Mouse (Mus musculus) lung, embryonic 16.5 days (tissue): Measurements from ENCODE around the gene Cybrd1. TPM values are rescaled to one million over a fixed set of nuclear protein-coding genes. Genes with fewer than 3 reads are reported as not detected.
A peak's percentile ranks its signal among the peaks of the same experiment; 100 is the strongest.

Source experiments
- ATAC-seq: fragments of 200-750 bp; cut with Nextera tagmentation; 2 replicates; pipeline ENCODE4 v1.8.0; 2017; ENCODE audit warnings: low read depth, mild to moderate bottlenecking, moderate library complexity
- H3K27ac ChIP-seq: fragments of 300-500 bp; sonication (generic); 2 replicates; pipeline ENCODE4 v1.5.1; 2014; ENCODE audit warnings: mild to moderate bottlenecking, control low read depth, low read length
- H3K27me3 ChIP-seq: fragments of 300-500 bp; sonication (generic); 2 replicates; pipeline ENCODE4 v1.6.1; 2014; ENCODE audit warnings: low read depth, low read length, mixed read lengths; ENCODE audit not compliant: control insufficient read depth, insufficient read depth
- H3K36me3 ChIP-seq: fragments of 300-500 bp; sonication (generic); 2 replicates; pipeline ENCODE4 v1.6.1; 2014; ENCODE audit warnings: low read length; ENCODE audit not compliant: control insufficient read depth, insufficient read depth
- H3K4me1 ChIP-seq: fragments of 300-500 bp; sonication (generic); replicated peaks from 2 replicates; pipeline ENCODE4 v1.6.1; 2014; ENCODE audit warnings: low read length, mixed read lengths; ENCODE audit not compliant: control insufficient read depth, insufficient read depth
- H3K4me2 ChIP-seq: fragments of 300-500 bp; sonication (generic); 2 replicates; pipeline ENCODE4 v1.6.1; 2014; ENCODE audit warnings: low read depth, low read length, control low read depth
- H3K4me3 ChIP-seq: fragments of 300-500 bp; sonication (generic); 2 replicates; pipeline ENCODE4 v1.5.1; 2014; ENCODE audit warnings: mild to moderate bottlenecking, low read length, control low read depth
- H3K9ac ChIP-seq: fragments of 300-500 bp; sonication (generic); 2 replicates; pipeline ENCODE4 v1.6.1; 2014; ENCODE audit warnings: low read length, control low read depth
- H3K9me3 ChIP-seq: fragments of 300-500 bp; sonication (generic); 2 replicates; pipeline ENCODE4 v1.6.1; 2016; ENCODE audit warnings: low read length; ENCODE audit not compliant: control insufficient read depth
- WGBS: fragments of 180-500 bp; shearing (Covaris S2); extraction: QIAGEN DNeasy Blood & Tissue Kit; methylation state at CpG from one replicate; pipeline ENCODE4 v1.1.7; 2014; 5-methylcytosine and 5-hydroxymethylcytosine counted together
- polyA plus RNA-seq: library from polyadenylated mRNA; unstranded; fragments of >200 nt; fragmentation: Nextera tagmentation; extraction: Ambion mirVana; gene quantifications from 2 replicates; pipeline ENCODE4 v1.2.1, GENCODE M21; 2015

Gene Cybrd1
- polyA plus RNA-seq, 1 experiment from 2014 or later, result 4.6 TPM

DNA sequence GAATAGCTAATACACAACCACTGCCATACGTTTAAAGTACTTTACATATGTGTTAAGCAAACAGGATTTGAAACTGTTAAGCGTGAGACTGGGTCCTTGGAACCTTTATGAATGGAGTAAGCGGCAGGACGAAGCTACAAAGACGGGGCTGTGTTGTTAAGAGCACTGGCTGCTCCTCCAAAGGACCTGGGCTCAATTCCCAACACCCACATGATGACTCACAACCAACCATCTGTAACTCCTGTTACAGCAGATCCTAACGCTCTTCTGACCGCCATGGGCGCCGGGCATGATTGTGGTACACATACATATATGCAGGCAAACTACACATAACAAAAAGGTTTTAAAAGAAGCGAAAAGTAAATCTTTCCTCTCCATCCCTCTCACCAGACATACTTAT lies 3.1 kb downstream of the Cybrd1 start:
- no peak for ATAC-seq
- WGBS, result 73% methylated on average over 10 of the region's 10 CpGs
- no peak overlapping the region for H3K4me2 ChIP-seq
- 0 out of 2 replicates have a peak, but pooled peaks cover 3% of the 10 kb centered on the region for H3K9me3 ChIP-seq
- H3K9ac ChIP-seq, result no peak overlapping the region
- no peaks in the 10 kb centered on the region; the same call in 1 of the 2 replicates for H3K27me3 ChIP-seq
- no peak overlapping the region for H3K27ac ChIP-seq
- H3K36me3 ChIP-seq, result no peaks in the 10 kb centered on the region
- peaks cover 21% of the 10 kb centered on the region for H3K4me1 ChIP-seq
- H3K4me3 ChIP-seq, result no peak overlapping the region

DNA sequence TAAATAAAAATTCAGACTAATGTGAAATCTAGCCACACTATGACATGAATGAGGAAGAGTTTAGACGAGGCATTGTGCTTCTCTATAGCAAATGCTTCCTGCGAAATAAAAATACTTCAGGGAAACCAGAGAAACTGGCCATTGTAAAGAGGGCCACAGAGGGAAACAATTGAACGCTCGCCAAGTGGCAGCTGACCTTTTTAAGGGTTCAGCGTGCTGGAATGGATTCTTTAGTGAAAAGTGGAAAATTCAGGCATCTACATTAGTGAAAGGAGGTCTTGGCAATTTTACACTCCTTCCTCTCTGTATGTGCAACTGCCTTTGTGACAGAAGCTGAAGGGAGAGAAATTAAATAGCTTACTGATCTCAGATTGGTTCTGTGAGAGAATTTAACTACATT lies 3.7 kb downstream of the Cybrd1 start:
- Histone ChIP-seq H3K36me3 (no peaks in the 10 kb centered on the region), H3K27me3 (no peaks in the 10 kb centered on the region; the same call in 1 of the 2 replicates), H3K4me3 (no peak overlapping the region), H3K9ac (no peak overlapping the region), H3K27ac (no peak overlapping the region), H3K4me2 (no peak overlapping the region), H3K9me3 (no peaks in the 10 kb centered on the region), H3K4me1 (peaks cover 21% of the 10 kb centered on the region)
- WGBS, result 25% methylated on average over 5 of the region's 5 CpGs
- ATAC-seq, result no peak

DNA sequence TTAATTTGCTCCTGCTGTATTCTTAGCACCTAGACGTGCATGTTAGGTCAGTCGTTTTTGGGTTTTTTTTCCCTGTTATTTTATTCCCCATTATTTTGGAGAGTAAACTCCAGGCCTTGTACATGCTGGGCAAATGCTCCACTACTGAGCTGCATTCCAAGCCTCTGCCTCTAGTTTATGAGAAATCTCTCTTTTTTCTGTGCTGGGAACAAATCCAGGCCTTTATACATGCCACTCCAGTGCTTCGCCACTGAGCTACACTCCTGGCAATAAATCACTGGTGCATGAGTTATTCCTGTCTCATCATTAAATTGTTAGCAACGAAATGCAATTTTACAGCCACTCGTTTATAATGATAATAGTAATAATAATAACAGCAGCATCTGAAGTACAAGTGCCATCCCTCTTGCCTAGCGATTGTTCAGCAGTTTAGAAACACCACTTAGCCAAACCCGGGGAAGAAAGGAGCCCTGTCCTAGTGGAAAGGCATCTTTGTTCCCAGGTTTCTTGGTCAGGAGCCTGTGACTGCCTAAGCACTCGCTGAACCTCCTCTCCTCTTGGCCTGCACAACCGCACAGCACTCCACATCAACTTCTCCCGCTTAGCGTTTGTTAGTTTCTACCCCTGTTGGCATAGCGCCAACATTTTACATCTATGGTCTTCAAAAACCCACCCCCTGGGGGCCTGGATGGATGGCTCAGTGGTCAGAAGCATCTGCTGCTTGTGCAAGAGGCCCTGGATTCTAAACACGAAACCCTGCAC lies 4.7 kb downstream of the Cybrd1 start:
- no peaks in the 10 kb centered on the region for H3K9me3 ChIP-seq
- H3K4me1 ChIP-seq, result peaks cover 21% of the 10 kb centered on the region
- no peaks in the 10 kb centered on the region for H3K36me3 ChIP-seq
- ATAC-seq, result no peak
- no peak overlapping the region for H3K4me3 ChIP-seq
- H3K9ac ChIP-seq, result no peak overlapping the region
- H3K27me3 ChIP-seq, result no peaks in the 10 kb centered on the region; the same call in 1 of the 2 replicates
- H3K27ac ChIP-seq, result no peak overlapping the region
- H3K4me2 ChIP-seq, result no peak overlapping the region
- WGBS, result 61% methylated on average over 13 of the region's 13 CpGs

DNA sequence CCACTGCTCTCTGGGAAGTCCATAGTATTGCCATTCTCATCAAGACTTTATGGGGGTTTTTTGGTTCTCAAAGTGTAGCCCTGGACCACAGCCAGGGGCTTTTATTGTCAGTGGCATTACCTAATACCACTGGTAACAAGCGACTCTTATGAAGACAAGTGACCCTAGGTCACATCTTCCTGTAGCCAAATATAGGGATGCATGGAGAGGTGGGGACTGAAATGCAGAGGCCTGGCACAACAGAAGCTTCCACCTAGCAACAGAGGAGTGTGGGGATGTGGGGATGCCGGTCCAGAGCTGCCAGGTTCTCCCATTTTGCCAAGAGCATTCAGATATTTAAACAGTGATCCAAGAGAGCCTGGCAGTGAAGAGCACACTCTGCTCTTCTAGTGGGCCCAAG lies 5.9 kb downstream of the Cybrd1 start:
- H3K4me2 ChIP-seq, result no peak overlapping the region
- H3K36me3 ChIP-seq, result no peaks in the 10 kb centered on the region
- H3K4me3 ChIP-seq, result no peak overlapping the region
- ATAC-seq, result no peak
- H3K9ac ChIP-seq, result no peak overlapping the region
- peaks cover 27% of the 10 kb centered on the region for H3K4me1 ChIP-seq
- no peaks in the 10 kb centered on the region for H3K9me3 ChIP-seq
- H3K27ac ChIP-seq, result peak overlapping the region; percentile 44; the same call in 1 of the 2 replicates
- 28% methylated on average over 2 of the region's 2 CpGs for WGBS
- no peaks in the 10 kb centered on the region; the same call in 1 of the 2 replicates for H3K27me3 ChIP-seq

DNA sequence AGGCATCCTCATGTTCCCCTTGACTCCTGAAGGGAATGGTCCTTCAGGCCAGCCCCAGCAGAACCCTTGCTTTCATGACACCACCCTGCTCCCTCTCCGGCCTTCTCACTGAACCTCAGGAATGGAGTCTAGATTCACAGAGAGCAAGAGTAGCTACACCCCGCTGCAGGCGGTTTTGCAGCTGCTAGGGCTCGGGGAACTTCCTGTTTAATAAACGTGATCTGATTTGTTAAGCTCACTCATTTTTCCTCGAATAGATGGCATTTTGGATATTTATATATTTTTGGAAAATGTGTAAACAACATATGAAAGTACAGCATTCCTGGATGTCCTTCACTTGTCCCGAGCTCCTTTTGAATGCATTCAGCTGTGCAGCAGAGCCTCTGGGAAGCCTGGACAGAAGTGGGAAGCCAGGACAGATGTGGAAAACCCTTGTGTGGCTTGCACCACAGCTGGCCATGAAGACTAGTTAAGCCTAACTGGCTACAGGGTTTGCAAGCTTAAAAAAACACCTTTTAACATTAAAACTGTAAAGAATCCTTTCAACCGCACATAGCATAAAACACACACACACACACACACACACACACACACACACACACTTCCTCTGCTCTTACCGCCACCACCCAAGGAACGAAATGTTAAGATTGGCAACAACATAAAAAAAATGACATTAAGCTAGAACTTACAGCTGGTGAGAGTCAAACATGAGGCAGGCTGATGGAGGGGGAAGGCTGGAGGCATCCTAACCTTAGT lies 10.2 kb downstream of the Cybrd1 start:
- ATAC-seq, result peak; percentile 66; the same call in 1 of the 2 replicates
- H3K36me3 ChIP-seq, result no peaks in the 10 kb centered on the region
- peak overlapping the region; percentile 39; the same call in 1 of the 2 replicates for H3K27ac ChIP-seq
- WGBS, result 38% methylated on average over 10 of the region's 10 CpGs
- H3K4me2 ChIP-seq, result no peak overlapping the region; the same call in 1 of the 2 replicates
- no peak overlapping the region for H3K9ac ChIP-seq
- peaks cover 17% of the 10 kb centered on the region for H3K4me1 ChIP-seq
- H3K4me3 ChIP-seq, result no peak overlapping the region
- H3K9me3 ChIP-seq, result no peaks in the 10 kb centered on the region
- no peaks in the 10 kb centered on the region for H3K27me3 ChIP-seq

DNA sequence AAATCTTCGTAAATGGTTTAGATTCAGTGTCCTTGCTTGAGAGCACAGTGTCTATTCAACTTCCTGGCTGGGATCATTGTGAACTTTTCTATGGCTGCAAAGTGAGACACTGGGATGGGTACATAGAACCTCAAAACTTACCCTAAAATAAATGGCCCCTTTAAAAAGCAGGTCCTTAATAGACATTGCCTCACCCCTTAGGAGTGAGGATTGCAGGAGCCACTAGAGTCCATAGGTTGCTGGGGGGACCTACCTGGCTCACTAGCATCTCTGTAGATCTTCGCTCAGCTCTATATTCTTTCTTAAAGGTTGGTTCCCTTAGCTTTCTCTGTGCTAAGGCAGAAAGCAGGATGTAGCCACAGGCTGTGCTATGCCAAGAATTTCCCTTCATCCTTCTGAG lies 12.6 kb downstream of the Cybrd1 start:
- WGBS, result 80% methylated on average over 2 of the region's 2 CpGs
- Histone ChIP-seq H3K27ac (no peak overlapping the region), H3K9me3 (no peaks in the 10 kb centered on the region), H3K4me2 (no peak overlapping the region), H3K4me1 (peaks cover 16% of the 10 kb centered on the region), H3K36me3 (no peaks in the 10 kb centered on the region), H3K27me3 (no peaks in the 10 kb centered on the region), H3K9ac (no peak overlapping the region), H3K4me3 (no peak overlapping the region)
- ATAC-seq, result no peak

DNA sequence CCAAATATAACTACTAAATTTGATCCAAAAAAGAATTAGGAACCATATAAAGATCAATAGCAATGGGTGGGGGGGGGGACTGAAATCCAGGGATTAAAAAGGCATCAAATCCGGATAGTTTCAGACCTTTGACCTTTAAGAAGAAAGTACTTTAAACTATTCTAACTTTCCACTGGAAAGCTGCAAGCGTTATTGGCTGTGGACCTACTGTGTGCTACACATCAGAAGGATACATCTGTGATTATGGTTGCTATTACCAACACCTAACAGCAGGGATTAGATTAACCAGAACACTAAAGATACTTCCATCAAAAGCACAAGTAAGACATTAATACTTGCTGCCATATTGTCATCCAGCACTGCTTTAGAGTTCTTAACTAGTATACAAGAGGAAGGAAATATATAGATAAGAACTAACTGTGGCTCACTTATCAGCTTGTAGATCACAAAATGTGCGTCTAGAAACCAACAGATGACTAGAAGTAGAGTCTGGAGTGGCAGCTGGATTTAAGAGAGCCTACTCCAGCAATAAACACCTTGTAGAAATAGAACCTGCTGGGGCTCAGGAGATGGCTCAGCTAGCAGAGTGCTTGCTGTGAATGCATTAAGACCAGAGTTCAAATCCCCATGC lies 14.3 kb downstream of the Cybrd1 start:
- H3K36me3 ChIP-seq, result no peaks in the 10 kb centered on the region
- no peak for ATAC-seq

DNA sequence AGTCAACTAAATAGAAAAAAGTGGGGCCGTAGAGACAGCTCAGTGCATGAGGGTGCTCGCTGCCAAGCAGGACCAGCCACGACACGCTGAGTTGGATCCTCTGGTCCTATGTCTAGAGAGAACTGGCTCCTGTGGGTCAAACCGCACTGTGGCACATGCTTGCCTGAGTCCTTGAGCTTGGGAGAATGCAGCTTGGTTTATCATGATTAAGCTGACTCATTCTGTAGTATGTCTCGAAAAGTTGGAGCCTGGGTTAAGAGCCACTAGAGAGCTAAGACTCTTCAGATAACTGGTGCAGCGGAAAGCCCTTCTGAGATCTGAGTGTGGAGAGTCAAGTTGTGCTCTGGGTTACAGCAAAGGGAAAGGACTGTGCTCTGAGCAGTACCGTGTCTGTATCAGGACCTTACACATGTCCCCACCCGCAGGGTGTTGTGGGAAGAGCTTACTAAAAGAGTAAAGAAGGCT lies 16.4 kb downstream of the Cybrd1 start:
- ATAC-seq, result peak; percentile 92
- Histone ChIP-seq H3K36me3 (no peaks in the 10 kb centered on the region), H3K9ac (no peak overlapping the region), H3K9me3 (no peaks in the 10 kb centered on the region), H3K27ac (peak overlapping the region; percentile 56), H3K4me3 (no peak overlapping the region), H3K4me2 (no peak overlapping the region), H3K27me3 (no peaks in the 10 kb centered on the region), H3K4me1 (peaks cover 8% of the 10 kb centered on the region; the same call in 1 of the 2 replicates)
- WGBS, result 54% methylated on average over 9 of the region's 9 CpGs

More for the DNA sequence above, 14.3 kb downstream of the Cybrd1 start:
- no peak overlapping the region for H3K9ac ChIP-seq
- no peaks in the 10 kb centered on the region for H3K27me3 ChIP-seq
- no peak overlapping the region for H3K4me2 ChIP-seq
- WGBS, result 65% methylated on average over 3 of the region's 3 CpGs
- no peak overlapping the region for H3K27ac ChIP-seq
- no peak overlapping the region for H3K4me3 ChIP-seq
- H3K4me1 ChIP-seq, result peaks cover 14% of the 10 kb centered on the region
- H3K9me3 ChIP-seq, result no peaks in the 10 kb centered on the region

DNA sequence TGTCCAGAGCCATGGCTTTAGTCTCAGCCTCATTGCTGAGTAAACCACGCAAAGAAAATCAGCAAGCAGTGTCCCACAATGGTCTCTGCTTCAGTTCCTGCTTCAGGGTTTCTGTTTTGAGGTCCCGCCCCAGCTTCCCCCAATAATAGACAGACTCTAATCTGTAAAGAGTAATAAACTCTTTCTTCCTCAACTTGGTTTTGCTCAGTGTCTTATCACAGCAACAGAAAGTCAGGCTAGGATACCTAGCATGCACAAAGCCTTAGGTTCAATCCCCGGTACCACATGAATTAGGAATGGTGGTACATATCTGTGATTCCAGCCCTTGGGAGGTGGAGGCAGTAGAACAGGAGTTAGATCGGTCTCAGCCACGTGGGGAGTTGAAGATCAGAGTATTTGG lies 17.1 kb downstream of the Cybrd1 start:
- H3K27ac ChIP-seq, result peak overlapping the region; percentile 7; the same call in 1 of the 2 replicates
- WGBS, result 72% methylated on average over 5 of the region's 5 CpGs
- no peak for ATAC-seq
- no peaks in the 10 kb centered on the region for H3K36me3 ChIP-seq
- H3K4me3 ChIP-seq, result no peak overlapping the region
- no peak overlapping the region for H3K9ac ChIP-seq
- H3K9me3 ChIP-seq, result no peaks in the 10 kb centered on the region
- no peak overlapping the region for H3K4me2 ChIP-seq
- H3K4me1 ChIP-seq, result peaks cover 8% of the 10 kb centered on the region; the same call in 1 of the 2 replicates
- H3K27me3 ChIP-seq, result no peaks in the 10 kb centered on the region
